Mouse (Mus musculus) naive thymus-derived CD4-positive, alpha-beta T cell, adult 2 months (primary cell): Measurements from ENCODE around the gene Nfkb1.

Experiments
- DNase-seq: peaks from one replicate; pipeline ENCODE4 v3.0.0-alpha.2; 2011; ENCODE audit warnings: low read depth

The Nfkb1 gene

GRCm38 (mm10) chr3:135670869-135671268, 20.5 kb downstream of the Nfkb1 start:
- DNase-seq, result no peak

- DNase-seq, result no peak
Measured at GRCm38 (mm10) chr3:135667084-135667483, 24.3 kb downstream of the Nfkb1 start.

- DNase-seq, result peak; percentile 69
Measured at GRCm38 (mm10) chr3:135665777-135666259, 25.5 kb downstream of the Nfkb1 start.

- DNase-seq, result peak; percentile 35
Measured at GRCm38 (mm10) chr3:135662139-135662864, 29.0 kb downstream of the Nfkb1 start.

- DNase-seq, result no peak
Measured at GRCm38 (mm10) chr3:135661707-135662106, 29.6 kb downstream of the Nfkb1 start.

DNA sequence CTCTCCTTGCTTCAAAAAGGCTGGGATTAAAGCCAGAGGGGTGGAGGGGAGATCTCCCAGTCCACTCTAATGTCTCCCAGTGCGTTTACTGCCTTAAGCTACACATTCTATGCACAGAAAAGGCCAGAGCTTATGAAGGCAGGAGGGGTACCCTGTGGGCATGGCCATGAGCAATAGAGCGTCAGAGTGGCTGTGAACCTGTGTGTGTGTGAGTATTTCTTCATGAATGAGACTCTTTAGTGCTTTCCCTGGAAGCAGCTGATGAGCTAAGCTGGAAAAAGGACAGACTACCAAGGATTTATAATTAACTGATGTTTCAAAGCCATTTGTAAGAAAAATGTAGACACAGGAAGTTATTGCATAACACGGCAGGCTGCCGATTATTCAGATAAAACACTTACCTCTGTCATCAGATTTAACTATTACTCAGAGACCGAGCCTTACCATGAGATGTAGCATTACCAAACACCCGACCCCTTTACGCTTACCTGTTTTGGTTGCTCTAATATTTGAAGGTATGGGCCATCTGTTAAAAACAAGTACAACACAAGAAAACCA, 32.7 kb downstream of the Nfkb1 start:
- DNase-seq, result no peak

DNA sequence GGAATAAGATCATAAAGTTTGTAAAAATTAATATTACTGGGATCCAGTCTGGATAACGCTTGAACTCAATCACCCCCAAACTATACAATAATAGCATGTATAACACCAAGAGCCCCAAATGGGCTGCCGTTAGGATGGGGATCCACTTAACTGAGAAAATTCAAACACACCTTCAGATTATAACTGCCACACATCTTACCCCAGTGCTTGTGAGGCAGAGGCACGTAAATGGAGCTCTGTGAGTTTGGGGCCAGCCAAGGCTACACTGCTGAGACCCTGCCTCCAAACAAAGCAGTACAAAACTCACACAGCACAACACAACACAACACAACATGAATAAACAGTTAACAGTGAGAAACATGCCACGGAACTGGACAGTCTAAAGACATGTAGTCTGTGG, 35.2 kb downstream of the Nfkb1 start:
- DNase-seq, result no peak

DNA sequence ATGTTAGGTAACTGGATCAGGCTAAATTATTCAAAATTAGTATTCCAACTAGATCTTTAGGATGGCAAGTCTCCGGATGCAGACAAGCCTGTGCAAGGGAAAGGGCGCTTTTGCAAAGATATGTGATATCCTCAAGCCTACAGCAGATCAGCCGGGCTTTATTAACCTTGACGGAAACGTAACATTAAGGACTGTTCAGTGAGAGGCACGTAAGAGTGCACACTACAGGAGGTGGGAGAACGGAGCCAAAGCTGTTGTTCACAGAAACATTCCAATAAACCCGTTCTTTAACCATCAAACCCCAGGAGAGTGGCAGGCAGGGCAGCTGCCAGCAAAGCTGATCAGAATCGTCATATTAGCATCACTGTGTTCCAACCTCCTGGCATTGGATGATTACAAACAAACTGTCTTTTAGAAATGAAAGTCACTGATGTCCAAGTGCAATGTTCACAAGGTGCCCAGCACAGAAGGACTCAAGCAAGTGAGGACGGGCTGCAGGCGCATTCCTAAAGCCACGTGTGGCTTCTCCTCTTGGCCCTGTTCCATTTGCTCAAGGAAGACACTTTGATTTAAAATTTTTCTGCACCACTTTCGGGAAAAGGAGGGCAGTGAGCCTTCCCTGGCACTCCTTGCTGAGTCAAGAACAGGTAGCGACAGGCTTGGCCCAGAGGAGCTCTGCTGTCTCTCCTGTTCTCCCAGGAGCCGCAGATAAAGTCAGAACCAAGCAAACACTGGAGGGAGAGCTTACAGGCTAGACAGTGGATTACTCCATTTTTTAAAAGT, 40.4 kb downstream of the Nfkb1 start:
- no peak for DNase-seq

DNA sequence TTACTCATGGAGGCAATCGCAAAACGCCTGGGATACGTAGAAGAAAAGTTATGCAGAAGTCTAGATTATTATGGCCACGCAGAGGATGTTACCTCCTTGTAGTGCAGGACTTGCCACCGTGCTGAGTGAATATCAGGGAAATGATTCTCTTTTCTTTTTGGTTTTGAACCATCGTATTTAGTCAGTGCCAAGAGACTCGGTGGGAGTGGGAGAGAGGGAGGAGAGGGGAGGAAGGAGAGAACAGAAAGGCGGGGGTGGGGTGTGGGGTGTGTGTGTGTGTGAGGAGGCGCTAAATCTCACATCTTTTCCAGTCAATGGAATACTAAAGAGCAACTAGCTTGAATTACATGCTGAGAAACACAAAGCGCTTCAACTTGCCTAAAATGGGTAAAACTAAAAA, 41.5 kb downstream of the Nfkb1 start:
- no peak for DNase-seq

DNA sequence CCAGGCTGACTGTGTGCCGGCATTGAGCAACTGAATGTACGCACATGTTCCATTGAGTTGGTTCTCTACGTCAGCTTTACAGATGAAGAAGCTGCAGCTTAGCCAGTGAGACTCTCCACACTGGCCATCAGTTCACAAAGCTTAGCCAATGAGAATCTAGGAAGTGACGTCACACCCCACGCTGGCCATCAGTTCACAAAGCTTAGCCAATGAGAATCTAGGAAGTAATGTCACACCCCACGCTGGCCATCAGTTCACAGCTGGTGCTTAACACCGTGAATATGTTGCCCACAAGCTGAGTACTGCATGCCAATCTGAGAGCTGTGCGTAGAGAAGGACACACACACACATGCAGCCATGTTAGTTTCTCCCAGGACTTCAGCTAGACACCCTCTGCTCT, 42.8 kb downstream of the Nfkb1 start:
- no peak for DNase-seq

GRCm38 (mm10) chr3:135646622-135647021, 44.7 kb downstream of the Nfkb1 start:
- DNase-seq, result no peak

GRCm38 (mm10) chr3:135644971-135645370, 46.4 kb downstream of the Nfkb1 start:
- DNase-seq, result no peak

GRCm38 (mm10) chr3:135641623-135641915, 49.8 kb downstream of the Nfkb1 start:
- DNase-seq, result no peak

DNA sequence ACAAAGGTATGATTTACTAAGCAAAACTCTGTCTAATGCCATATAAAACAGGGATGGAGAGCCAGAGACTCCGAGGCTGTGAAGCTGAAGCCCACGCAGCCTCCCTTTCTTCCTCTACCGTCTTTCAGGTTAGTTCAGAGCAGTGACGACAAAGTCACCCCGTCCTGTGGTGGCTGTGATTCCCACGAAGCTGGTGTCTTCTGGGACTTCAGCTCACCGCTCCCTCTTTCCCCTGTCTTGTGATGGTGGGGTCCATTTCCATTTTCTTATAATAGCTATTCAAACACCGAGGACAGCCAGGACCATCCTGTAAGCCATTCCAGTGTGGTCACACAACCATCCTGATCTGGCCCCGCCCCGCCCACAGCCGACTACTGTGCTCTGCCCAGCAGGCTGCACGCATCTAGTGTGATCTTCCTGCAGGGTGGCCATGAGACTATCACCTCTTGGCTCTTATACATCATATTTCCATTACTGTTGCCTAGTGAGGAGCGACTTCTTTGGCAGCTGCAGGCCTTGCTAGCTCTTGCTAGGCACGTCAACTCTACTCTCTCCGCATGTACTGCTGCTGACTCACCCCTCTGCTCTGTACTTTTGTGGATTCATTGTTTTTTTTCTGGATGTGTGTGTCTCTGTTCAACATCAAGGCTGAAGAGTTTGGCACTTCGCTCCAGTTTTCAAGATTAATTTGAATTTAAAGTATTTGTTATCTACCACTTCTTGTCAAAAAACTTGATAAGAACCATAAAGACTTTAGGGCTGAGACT, 50.3 kb downstream of the Nfkb1 start:
- DNase-seq, result no peak

- no peak for DNase-seq
Measured at GRCm38 (mm10) chr3:135640203-135640602, 51.1 kb downstream of the Nfkb1 start.

- DNase-seq, result no peak
Measured at GRCm38 (mm10) chr3:135637592-135637991, 53.8 kb downstream of the Nfkb1 start.

DNA sequence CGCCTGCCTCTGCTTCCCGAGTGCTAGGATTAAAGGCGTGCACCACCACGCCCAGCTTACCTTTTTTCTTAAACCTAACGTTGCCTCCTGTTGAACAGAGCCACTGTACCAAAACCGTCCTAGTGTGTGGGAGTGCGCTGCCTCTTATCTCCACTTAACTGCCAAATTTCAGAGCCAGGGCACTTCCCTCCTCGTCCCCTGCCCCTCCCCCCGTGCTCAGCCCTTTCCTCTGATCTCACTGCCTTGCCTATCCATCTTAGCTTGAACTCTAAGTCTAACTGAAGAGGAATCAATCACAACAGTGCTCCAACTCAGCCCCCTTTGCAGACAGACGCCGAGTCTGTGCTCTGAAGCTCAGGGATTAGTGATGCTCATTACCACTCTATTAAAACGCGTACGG, 54.9 kb downstream of the Nfkb1 start:
- peak; percentile 55 for DNase-seq

GRCm38 (mm10) chr3:135635646-135636434, 55.5 kb downstream of the Nfkb1 start:
- no peak for DNase-seq

- DNase-seq, result no peak
Measured at GRCm38 (mm10) chr3:135635030-135635429, 56.3 kb downstream of the Nfkb1 start.

DNA sequence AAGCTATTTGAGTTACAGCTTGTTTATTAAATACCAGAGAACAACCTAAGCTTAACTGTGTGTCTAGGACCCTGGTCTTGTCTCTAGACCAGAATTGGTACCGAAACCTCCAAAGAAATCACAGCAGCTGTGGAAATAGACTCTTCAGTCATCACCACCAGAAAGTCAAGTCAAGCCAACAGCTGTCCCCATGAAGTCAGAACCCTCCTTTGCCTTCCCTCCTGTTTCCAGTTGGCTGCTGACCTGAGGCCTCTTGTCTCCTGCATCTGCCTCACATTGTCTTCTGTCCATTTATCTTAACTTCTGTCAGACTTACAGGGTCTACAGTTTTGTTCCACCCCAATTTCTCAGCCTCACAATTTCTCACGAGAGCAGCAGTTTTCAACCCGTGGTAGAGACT, 57.1 kb downstream of the Nfkb1 start:
- no peak for DNase-seq

DNA sequence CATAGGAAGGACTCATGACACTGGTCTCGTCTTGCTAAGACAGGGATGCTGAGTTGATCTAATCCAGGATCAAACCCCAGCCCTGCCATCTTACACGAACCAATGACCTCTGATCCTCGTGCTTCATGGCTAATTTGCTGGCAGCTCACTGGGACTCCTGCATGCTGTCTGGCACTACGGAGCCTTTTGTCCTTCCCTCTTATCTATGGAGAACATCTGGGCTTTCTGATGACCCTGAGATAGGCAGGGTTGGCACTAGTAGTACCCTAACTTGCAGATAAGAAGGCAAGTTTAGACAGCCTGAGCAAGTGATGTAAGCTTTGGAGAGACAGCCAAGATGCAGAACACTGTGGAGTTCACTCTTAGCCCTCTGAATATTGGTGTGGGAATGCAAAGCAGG, 59.5 kb downstream of the Nfkb1 start:
- DNase-seq, result no peak

GRCm38 (mm10) chr3:135631096-135631457, 60.3 kb downstream of the Nfkb1 start:
- peak; percentile 60 for DNase-seq
